Mouse (Mus musculus) C2C12 (cell line): ENCODE measurements around the gene Bcs1l.

Source experiments
- CTCF ChIP-seq: IDR thresholded peaks from one replicate; pipeline ENCODE4 v1.5.1; 2011; ENCODE audit not compliant: control insufficient read depth, insufficient read depth, insufficient read length
- FOSL1 ChIP-seq: IDR thresholded peaks from one replicate; pipeline ENCODE4 v1.8.0; 2011; ENCODE audit warnings: mild to moderate bottlenecking, low read length; ENCODE audit not compliant: poor library complexity, insufficient read depth, severe bottlenecking

GRCm38 (mm10) chr1:74582621-74583020 lies 5.5 kb upstream of the Bcs1l start:
- no peak for TF ChIP-seq CTCF
- no peak for TF ChIP-seq FOSL1
